Mouse (Mus musculus) spleen, postnatal 14 days (tissue): ENCODE data around the gene Cib3.
A peak's percentile ranks its signal among the peaks of the same experiment; 100 is the strongest.

Source experiments
- DNase-seq, 2 experiments: peaks; one replicate each; pipeline ENCODE4 v3.0.0; 2021 to 2022; ENCODE audit warnings: low spot score in 2 of 2

Cib3 gene

GRCm38 (mm10) chr8:72212751-72213150 lies at the start of gene Cib3:
Gene Cib3 (minus strand): TSS chr8:72212837.
- no peak for DNase-seq

DNA sequence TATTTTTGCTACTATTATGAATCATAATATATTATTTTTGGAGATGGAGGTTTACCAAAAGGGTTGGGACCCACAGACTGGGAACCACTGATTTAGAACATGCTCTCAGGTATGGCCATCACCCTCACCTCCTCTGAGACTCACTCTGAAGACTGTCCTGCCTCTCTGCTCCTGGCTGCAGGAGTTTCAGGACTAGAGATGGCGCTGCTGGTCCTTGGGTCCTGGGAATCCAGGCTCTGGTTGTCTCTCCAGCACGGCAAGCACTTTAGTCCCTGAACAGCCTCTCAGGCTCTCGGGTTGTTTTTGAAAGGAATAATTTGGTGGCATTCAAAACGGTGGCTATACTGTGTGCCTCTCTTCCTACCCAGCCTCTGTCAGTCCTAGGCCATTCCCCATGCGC lies 49.2 kb upstream of the Cib3 start:
- DNase-seq: no peak

DNA sequence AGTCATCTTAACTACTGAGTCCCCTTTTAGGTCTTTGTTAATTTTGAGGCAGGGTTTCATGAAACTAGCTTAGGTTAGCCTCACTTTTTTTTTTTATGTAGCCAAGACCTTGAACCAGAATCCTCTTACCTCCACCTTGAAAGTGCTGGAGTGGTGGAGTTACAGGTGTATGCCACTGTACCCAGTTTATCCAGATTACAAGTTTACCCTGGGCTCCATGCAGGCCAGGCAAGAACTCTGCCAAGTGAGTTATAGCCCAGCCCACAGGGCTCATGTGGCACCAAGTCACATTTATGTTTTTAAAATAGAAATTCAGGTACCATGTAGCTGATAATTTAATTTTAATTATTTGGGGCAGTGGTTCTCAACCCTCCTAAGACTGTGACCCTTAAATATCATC lies 48.8 kb upstream of the Cib3 start:
- DNase-seq: no peak

DNA sequence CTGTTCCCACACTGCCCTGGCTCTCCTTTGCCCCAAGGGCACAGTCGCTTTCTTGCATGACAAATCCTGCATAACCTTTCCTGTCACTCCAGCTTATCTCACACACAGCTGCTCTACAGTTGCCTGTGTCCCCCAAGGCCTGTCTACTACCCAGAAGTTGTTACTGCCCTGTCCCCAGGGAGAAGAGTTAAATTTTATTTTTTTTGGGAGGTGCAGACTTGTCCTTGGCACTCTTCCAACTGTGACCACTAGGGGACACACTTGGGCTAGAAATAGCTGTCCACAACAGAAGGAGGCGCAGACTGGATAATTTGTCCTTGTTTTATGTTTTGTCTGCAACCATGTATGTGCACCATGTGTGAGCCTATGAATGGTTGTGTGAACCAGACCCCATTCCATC lies 48.4 kb upstream of the Cib3 start:
- peak; percentile 47 to 70 for DNase-seq

DNA sequence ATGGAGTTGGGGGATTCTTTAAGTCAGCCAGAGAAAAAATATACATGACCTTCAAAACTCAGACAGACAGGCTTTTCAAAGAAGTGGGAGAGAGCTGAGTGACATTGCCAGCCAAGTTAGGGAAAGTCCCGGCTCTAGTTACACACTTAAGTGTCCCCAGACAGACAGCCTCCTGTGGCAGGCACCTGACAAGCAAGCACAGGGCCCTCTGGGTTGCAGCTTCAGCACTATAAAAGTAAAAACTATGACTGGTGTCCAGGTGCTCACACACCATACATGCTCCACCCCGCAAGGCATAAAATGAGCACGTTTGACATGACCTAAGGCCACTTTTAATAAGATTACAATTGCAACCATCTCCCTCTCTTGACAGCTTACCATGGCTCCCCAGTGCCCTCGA lies 47.9 kb upstream of the Cib3 start:
- DNase-seq: no peak

GRCm38 (mm10) chr8:72259862-72260261 lies 47.2 kb upstream of the Cib3 start:
- no peak for DNase-seq

DNA sequence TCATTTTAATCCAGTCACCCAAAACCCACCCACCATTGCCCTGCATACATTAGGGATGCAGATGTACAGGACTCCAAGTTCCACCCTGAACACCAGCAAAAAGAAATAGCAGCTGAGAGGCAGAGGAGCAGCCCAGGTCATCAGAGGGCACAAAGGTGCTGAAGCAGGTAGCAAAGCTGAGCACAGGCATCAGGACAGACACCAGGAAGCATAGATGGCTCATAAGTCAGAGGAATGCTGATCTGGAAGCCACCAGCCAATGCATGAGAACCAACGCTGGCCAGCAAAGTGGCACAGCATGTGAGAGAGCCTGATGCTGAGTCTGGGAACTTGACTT lies 45.2 kb upstream of the Cib3 start:
- DNase-seq: no peak

GRCm38 (mm10) chr8:72257171-72257901 lies 44.7 kb upstream of the Cib3 start:
- peak in 1 of 2 experiments; percentile 50 for DNase-seq

GRCm38 (mm10) chr8:72244610-72245009 lies 32.0 kb upstream of the Cib3 start:
- no peak for DNase-seq

GRCm38 (mm10) chr8:72242226-72242625 lies 29.6 kb upstream of the Cib3 start:
- DNase-seq: no peak

- DNase-seq: no peak
Observed at GRCm38 (mm10) chr8:72240951-72241350, 28.3 kb upstream of the Cib3 start.

DNA sequence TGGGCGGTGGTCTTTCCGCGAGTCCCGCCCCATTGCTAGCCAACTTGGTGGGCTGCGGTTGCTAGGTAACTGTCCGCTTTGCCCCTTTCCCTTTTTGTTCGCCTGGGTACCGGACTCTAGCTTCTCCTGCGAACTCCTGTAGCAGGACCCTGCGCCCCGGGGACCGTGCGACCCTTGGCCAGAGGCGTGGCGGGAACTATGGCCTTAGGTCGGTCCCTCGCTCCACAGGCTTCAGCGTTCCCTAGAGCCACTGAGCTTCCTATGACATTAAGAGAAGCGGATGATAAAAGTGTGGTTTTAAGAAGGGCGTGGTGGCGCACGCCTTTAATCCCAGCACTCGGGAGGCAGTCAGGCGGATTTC lies 27.7 kb upstream of the Cib3 start:
- DNase-seq: no peak

DNA sequence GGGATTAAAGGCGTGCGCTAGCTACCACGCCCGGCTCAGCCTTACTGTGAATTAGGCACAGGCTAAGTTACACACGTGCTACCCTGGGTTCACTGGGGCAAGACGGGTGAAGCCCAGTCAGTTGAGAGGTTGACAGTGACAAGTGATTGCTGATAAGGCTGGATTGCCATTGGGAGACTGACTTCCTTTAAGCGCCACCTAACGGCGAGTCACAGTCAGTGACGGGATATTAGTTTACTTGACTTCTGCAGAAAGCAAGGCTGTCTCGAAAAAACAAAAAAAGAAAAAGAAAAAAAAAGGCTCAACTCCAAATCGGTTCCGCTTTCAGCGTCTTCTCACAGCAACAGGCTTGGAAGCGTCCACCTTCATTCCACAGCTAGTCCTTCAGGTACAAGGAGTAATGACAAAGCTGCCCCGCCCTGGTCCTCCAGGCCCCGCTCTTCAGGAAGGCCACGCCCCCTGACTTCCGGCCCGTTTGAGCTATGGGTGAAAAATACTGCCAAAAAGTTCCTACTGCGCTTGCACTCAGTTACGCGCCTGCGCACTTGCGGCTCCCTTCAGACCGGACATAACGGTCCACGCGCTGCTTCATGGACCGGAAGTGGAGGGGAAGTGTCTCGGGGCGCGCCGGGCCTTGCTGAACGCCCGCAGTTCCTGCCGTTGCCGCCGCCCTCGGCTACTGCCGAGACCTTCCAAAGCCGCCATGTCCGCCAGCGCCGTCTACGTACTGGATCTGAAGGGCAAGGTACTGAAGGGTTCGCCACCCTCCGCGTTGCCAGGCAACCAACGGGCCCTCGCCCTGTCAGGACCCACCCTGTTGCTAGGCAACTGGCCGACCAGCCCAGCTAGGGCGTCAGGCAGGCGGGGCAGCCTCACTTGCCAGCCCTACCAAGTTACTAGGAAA lies 27.1 kb upstream of the Cib3 start, which contains the start of gene Ap1m1:
Gene Ap1m1 (plus strand): TSS at position 520 of the 904 bp plus-strand sequence.
- DNase-seq: peak; percentile 92 to 94

GRCm38 (mm10) chr8:72222656-72223055 lies 10.0 kb upstream of the Cib3 start:
- no peak for DNase-seq

- DNase-seq: no peak
Observed at GRCm38 (mm10) chr8:72220758-72221157, 8.1 kb upstream of the Cib3 start.

DNA sequence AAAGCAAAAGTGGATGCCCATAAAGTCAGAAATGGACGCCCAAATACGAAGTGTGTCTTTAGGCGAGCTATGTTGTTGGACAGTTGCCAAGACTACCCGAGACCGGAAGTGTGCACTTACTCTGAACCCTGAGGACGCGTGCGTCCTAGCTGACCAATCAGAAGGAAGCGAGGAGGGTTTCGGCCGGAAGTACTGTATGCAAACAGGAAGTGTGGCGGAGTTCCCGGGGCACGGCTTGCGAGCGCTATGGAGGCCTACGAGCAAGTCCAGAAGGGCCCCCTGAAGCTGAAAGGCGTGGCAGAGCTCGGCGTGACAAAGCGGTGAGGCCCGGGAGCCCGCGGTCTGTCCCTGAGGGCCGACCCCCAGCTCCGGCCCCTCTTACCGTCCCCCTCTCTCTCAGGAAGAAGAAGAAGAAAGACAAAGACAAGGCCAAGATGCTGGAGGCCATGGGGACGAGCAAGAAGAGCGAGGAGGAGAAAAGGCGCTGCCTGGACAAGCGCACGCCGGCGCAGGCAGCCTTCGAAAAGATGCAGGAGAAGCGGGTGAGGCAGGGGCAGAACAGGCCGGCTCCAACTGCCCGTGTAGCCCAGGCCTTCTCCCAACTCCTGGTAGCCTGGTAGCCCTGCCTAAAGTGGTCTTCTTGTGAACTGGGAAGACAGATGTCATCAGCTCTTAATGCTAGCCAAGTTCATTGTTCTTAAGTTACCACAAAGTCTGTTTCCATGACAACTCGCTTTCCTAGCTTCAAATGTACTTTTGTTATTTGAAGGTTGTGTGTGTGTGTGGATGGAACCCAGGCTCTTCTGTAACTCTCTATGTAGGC lies 7.1 kb upstream of the Cib3 start, which contains the start of gene Fam32a:
Gene Fam32a (plus strand): TSS at position 190 of the 823 bp plus-strand sequence.
- peak; percentile 73 to 82 for DNase-seq

DNA sequence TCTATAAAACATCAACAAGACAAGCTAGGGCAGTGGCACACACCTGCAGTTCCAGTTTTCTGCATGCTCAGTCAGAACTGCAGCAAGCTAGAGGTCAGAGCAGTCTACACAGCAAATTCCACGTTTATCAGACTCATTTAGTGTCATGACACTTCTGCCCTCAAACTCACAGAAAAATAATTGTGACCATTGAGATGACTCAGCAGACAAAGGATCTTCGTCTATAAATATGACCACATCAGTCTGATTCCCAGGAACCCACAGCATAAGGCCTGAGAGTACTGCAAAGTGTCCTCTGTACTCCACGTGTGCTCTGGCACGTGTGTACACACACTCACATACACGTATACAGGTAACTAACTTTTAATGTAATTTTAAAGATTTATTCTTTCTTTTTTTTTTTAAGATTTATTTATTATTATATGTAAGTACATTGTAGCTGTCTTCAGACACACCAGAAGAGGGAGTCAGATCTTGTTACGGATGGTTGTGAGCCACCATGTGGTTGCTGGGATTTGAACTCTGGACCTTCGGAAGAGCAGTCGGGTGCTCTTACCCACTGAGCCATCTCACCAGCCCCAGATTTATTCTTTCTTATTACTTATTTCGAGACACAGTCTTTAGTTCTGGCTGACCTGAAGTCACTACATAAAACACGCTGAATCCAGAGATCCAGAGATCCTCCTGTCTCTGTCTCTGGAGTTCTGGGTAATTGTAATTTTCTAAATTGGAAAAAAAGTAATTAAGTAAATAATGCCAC lies 6.3 kb upstream of the Cib3 start:
- no peak for DNase-seq

- no peak for DNase-seq
Observed at GRCm38 (mm10) chr8:72215871-72216270, 3.2 kb upstream of the Cib3 start.

- peak; percentile 27 to 52 for DNase-seq
Observed at GRCm38 (mm10) chr8:72215060-72215459, 2.4 kb upstream of the Cib3 start.

DNA sequence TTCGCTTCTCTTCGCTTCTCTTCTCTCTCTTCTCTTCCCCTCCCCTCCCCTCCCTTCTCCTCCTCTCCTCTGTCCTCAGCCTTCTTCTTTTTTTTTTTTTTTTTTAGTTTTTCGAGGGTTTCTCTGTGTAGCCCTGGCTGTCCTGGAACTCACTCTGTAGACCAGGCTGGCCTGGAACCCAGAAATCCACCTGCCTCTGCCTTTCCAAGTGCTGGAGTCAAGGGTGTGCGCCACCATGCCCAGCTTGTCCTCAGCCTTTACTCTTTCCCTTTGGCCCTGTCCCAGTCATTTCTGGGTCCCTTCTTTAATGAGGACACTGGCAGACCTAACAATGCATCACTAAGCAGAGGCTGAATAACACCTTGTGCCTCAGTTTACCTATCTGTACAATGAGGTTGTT lies 899 bp upstream of the Cib3 start, which contains the start of gene Gm11034:
Gene Gm11034 (minus strand): TSS at position 101 of the 400 bp plus-strand sequence.
- DNase-seq: no peak

- no peak for DNase-seq
Observed at GRCm38 (mm10) chr8:72211846-72212245, 791 bp downstream of the Cib3 start.
